Mouse (Mus musculus) limb, embryonic 14.5 days (tissue): ENCODE measurements around the gene Otogl. TPM values are rescaled to one million over a fixed set of nuclear protein-coding genes. Genes with fewer than 3 reads are reported as not detected.
A peak's percentile ranks its signal among the peaks of the same experiment; 100 is the strongest.

Experiments used
- ATAC-seq: fragments of 200-750 bp; cut with Nextera tagmentation; 2 replicates; pipeline ENCODE4 v1.8.0; 2017; ENCODE audit warnings: low read depth, moderate number of reproducible peaks, moderate TSS enrichment; ENCODE audit not compliant: low FRiP score
- DNase-seq: peaks from one replicate; pipeline ENCODE4 v3.0.0-alpha.2; 2015; ENCODE audit warnings: low spot score
- H3K27ac ChIP-seq: fragments of 300-500 bp; sonication (generic); replicated peaks from 2 replicates; pipeline ENCODE4 v1.5.1; 2014; ENCODE audit warnings: low read depth, mild to moderate bottlenecking, low read length, moderate library complexity, mixed read lengths
- H3K27me3 ChIP-seq: fragments of 300-500 bp; sonication (generic); 2 replicates; pipeline ENCODE4 v1.6.1; 2014; ENCODE audit warnings: low read length, mixed read lengths; ENCODE audit not compliant: control insufficient read depth, insufficient read depth
- H3K36me3 ChIP-seq: fragments of 300-500 bp; sonication (generic); 2 replicates; pipeline ENCODE4 v1.6.1; 2014; ENCODE audit warnings: mild to moderate bottlenecking, low read length, moderate library complexity, mixed read lengths; ENCODE audit not compliant: control insufficient read depth, insufficient read depth
- H3K4me1 ChIP-seq: fragments of 300-500 bp; sonication (generic); 2 replicates; pipeline ENCODE4 v1.6.1; 2014; ENCODE audit warnings: antibody characterized with exemption, low read length, mixed read lengths; ENCODE audit not compliant: control insufficient read depth, insufficient read depth
- H3K4me2 ChIP-seq: fragments of 300-500 bp; sonication (generic); replicated peaks from 2 replicates; pipeline ENCODE4 v1.6.1; 2014; ENCODE audit warnings: low read depth, mild to moderate bottlenecking, low read length, moderate library complexity; ENCODE audit not compliant: severe bottlenecking
- H3K4me3 ChIP-seq: fragments of 300-500 bp; sonication (generic); replicated peaks from 2 replicates; pipeline ENCODE4 v1.5.1; 2014; ENCODE audit warnings: low read length
- H3K9ac ChIP-seq: fragments of 300-500 bp; sonication (generic); 2 replicates; pipeline ENCODE4 v1.6.1; 2014; ENCODE audit warnings: mild to moderate bottlenecking, low read depth, low read length, moderate library complexity; ENCODE audit not compliant: severe bottlenecking
- H3K9me3 ChIP-seq: fragments of 300-500 bp; sonication (generic); 2 replicates; pipeline ENCODE4 v1.6.1; 2016; ENCODE audit warnings: low read length; ENCODE audit not compliant: control insufficient read depth
- POLR2A ChIP-seq: fragments of 200-500 bp; IDR thresholded peaks from 2 replicates; pipeline ENCODE4 v1.8.0; 2012; ENCODE audit warnings: inconsistent platforms, mild to moderate bottlenecking, moderate library complexity, borderline replicate concordance; ENCODE audit not compliant: insufficient read depth, insufficient read length; ENCODE audit errors: extremely low read depth
- WGBS: fragments of 180-500 bp; shearing (Covaris S2); extraction: QIAGEN DNeasy Blood & Tissue Kit; methylation state at CpG from one replicate; pipeline ENCODE4 v1.1.7; 2014; 5-methylcytosine and 5-hydroxymethylcytosine counted together
- polyA plus RNA-seq, 2 experiments: library from polyadenylated mRNA; depleted of rRNA in 1 of 2; stranded (reverse) in 1 of 2; unstranded in 1 of 2; fragments of >200 nt; fragmentation: Nextera tagmentation in 1 of 2; extraction: Ambion mirVana in 1 of 2; gene quantifications; 2 replicates each; pipeline versions ENCODE4 v1.2.1 to v1.2.3; 2012 to 2014

The Otogl gene
- polyA plus RNA-seq, 2 experiments: 0.51 to 0.93 TPM

DNA sequence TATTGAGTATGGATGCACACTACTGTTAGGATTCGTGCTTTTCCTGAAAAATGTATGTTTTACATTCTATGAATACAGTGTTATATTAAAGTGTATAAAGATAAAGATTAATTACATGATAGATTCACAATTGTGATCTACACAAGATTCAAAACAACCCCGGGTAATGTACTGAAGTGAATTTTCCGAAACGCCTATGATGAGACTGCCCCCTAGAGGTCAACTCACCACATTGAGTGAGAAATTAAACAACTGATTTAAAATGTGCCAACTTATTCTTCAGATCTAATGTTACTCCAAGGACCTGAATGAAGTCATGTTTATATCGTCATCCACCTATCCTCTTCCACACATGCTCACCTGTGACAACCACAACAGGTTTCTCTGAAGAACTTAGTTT is 164.4 kb downstream of the Otogl start:
- no peaks in the 10 kb centered on the region for H3K27me3 ChIP-seq
- no peak overlapping the region for H3K4me3 ChIP-seq
- no peak overlapping the region for H3K27ac ChIP-seq
- no peak overlapping the region for H3K4me2 ChIP-seq
- WGBS: 16% methylated on average over 5 of the region's 5 CpGs
- no peak for ATAC-seq
- no peak overlapping the region for H3K9ac ChIP-seq
- H3K9me3 ChIP-seq: no peaks in the 10 kb centered on the region
- peaks cover 5% of the 10 kb centered on the region; the same call in 1 of the 2 replicates for H3K4me1 ChIP-seq
- peak; percentile 74 for DNase-seq
- H3K36me3 ChIP-seq: no peaks in the 10 kb centered on the region
- TF ChIP-seq POLR2A: no peak

GRCm38 (mm10) chr10:107746717-107747116 is 165.2 kb downstream of the Otogl start:
- H3K36me3 ChIP-seq: no peaks in the 10 kb centered on the region
- no peaks in the 10 kb centered on the region for H3K9me3 ChIP-seq
- TF ChIP-seq POLR2A: no peak
- DNase-seq (no peak), ATAC-seq (no peak)
- no peak overlapping the region for H3K27ac ChIP-seq
- no peak overlapping the region for H3K9ac ChIP-seq
- H3K4me2 ChIP-seq: no peak overlapping the region
- no peaks in the 10 kb centered on the region for H3K27me3 ChIP-seq
- WGBS: 14% methylated on average over 9 of the region's 9 CpGs
- peaks cover 5% of the 10 kb centered on the region; the same call in 1 of the 2 replicates for H3K4me1 ChIP-seq
- H3K4me3 ChIP-seq: no peak overlapping the region

DNA sequence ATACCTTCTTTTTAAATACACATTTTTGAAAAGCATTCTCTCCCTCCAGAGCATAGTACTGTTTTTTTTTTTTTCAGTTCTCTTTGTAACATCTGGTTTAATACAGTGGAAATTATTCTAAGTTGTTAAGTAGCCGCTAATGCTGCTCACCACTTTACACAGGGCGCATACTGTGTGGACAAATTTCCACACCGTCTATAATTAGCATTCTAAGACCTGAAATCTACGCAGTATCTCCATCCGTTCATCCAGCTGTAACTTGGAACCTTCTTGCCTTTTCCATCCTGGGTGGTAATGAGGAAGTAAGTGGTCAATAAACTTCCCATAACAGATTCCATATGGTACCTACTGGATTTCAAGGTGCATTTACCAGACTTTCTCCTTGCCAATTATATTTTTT is 172.1 kb downstream of the Otogl start:
- H3K27ac ChIP-seq: no peak overlapping the region
- ATAC-seq: peak; percentile 44
- WGBS: 15% methylated on average over 5 of the region's 5 CpGs

DNA sequence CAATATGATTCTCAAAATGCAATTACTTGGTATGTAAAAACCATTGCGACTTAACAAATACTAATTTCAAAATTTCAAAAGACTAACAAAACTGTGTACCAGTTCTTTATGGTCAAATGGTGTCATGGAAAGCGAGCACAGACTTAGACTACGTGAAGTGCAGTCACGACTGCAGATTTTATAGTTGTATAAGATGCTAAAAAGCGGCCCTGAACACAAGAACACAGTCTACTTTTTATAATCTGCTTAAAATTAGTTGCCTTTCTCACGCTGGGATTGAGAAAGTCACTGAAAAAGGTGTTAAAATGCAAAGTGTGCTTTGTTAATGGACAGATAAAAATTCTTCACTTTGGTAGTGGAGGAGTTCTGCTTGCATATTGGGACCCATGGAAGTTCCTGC is 174.2 kb downstream of the Otogl start:
- WGBS: 67% methylated on average over 6 of the region's 6 CpGs
- DNase-seq: no peak

More for the DNA sequence above, 172.1 kb downstream of the Otogl start:
- Histone ChIP-seq H3K4me3 (no peak overlapping the region), H3K9me3 (no peaks in the 10 kb centered on the region), H3K36me3 (no peaks in the 10 kb centered on the region), H3K27me3 (no peaks in the 10 kb centered on the region), H3K9ac (no peak overlapping the region), H3K4me2 (no peak overlapping the region), H3K4me1 (0 out of 2 replicates have a peak, but pooled peaks cover 3% of the 10 kb centered on the region)
- DNase-seq: peak; percentile 27
- no peak for TF ChIP-seq POLR2A

DNA sequence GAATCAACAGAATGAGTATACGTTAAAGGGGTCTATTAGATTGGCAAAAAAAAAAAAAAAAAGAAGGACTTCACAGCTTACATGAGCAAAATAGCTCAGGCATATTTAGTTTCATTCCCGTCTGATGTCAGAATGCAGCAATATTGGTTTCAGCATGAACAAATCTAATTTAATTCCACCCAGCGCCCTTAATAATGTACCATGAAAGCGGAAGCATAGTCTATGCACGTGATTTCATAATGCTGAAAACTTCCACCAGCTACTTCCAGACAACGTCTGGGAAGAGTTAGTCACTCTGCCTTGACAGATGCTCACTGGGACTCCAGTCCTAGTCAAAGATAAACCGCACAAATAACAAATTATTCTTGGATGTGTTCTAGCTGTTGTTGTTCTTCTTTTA is 176.5 kb downstream of the Otogl start:
- DNase-seq (no peak), ATAC-seq (no peak)
- no peaks in the 10 kb centered on the region for H3K36me3 ChIP-seq

More for the DNA sequence above, 174.2 kb downstream of the Otogl start:
- Histone ChIP-seq H3K27ac (no peak overlapping the region), H3K36me3 (no peaks in the 10 kb centered on the region), H3K4me2 (no peak overlapping the region), H3K4me3 (no peak overlapping the region), H3K9ac (no peak overlapping the region), H3K9me3 (no peaks in the 10 kb centered on the region), H3K27me3 (no peaks in the 10 kb centered on the region), H3K4me1 (0 out of 2 replicates have a peak, but pooled peaks cover 3% of the 10 kb centered on the region)
- ATAC-seq: no peak
- TF ChIP-seq POLR2A: no peak

DNA sequence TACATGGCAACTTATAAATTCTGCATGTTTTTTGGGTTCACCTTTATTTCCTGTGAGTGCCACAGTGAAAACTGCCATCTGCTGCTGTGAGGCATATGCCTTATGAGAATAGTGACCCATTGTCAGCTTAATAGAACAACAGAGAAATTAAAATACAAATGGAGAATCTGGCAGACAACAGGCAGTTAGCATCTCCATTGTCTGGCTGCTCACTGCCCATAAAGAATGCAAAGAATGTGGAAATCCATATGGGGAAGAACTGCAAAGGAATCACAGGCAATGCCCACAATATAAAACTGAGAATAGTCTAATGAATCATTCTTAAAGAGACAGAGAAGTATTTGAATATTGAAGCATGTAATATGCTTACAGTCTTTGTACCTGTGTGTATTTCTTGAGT is 177.6 kb downstream of the Otogl start:
- Histone ChIP-seq H3K4me3 (no peak overlapping the region), H3K27me3 (no peaks in the 10 kb centered on the region), H3K9me3 (no peaks in the 10 kb centered on the region), H3K4me2 (no peak overlapping the region), H3K27ac (no peak overlapping the region), H3K4me1 (no peaks in the 10 kb centered on the region), H3K36me3 (no peaks in the 10 kb centered on the region), H3K9ac (no peak overlapping the region)
- ATAC-seq (no peak), DNase-seq (no peak)
- no peak for TF ChIP-seq POLR2A

More for the DNA sequence above, 176.5 kb downstream of the Otogl start:
- no peak overlapping the region for H3K4me3 ChIP-seq
- no peak overlapping the region for H3K27ac ChIP-seq
- no peaks in the 10 kb centered on the region for H3K27me3 ChIP-seq
- no peak overlapping the region for H3K9ac ChIP-seq
- no peak overlapping the region for H3K4me2 ChIP-seq
- no peaks in the 10 kb centered on the region for H3K9me3 ChIP-seq
- TF ChIP-seq POLR2A: no peak
- 0 out of 2 replicates have a peak, but pooled peaks cover 2% of the 10 kb centered on the region for H3K4me1 ChIP-seq
- 65% methylated on average over 7 of the region's 7 CpGs for WGBS
